Mouse (Mus musculus) MEL (cell line): ENCODE measurements around the gene Vstm5. TPM values are rescaled to one million over a fixed set of nuclear protein-coding genes. Genes with fewer than 3 reads are reported as not detected.

Source experiments
- DNase-seq: peaks from one replicate; pipeline ENCODE4 v3.0.0; 2011; ENCODE audit warnings: low read depth, low spot score
- H3K27ac ChIP-seq: 2 replicates; pipeline ENCODE4 v1.5.1; 2012; ENCODE audit warnings: low read depth, mild to moderate bottlenecking, control low read depth, low read length, moderate library complexity; ENCODE audit not compliant: control insufficient read depth
- H3K27me3 ChIP-seq, 2 experiments: fragments of 150-350 bp in 1 of 2; sonication (generic) in 1 of 2; 2 replicates each; pipeline ENCODE4 v1.6.1; 2012; ENCODE audit warnings: low read length in 2 of 2, mild to moderate bottlenecking in 2 of 2, improper control_type of control experiment in 1 of 2, moderate library complexity in 1 of 2; ENCODE audit not compliant: insufficient read depth in 2 of 2, control insufficient read depth in 1 of 2
- H3K36me3 ChIP-seq, 2 experiments: 2 replicates each; pipeline ENCODE4 v1.6.1; 2012 to 2014; ENCODE audit warnings: low read length in 2 of 2, improper control_type of control experiment in 1 of 2, inconsistent platforms in 1 of 2, mild to moderate bottlenecking in 1 of 2; ENCODE audit not compliant: insufficient read depth in 2 of 2, control insufficient read depth in 1 of 2
- H3K4me1 ChIP-seq, 2 experiments: fragments of 150-350 bp in 1 of 2; sonication (generic) in 1 of 2; 2 replicates each; pipeline ENCODE4 v1.6.1; 2012; ENCODE audit warnings: low read length in 2 of 2, improper control_type of control experiment in 1 of 2, mild to moderate bottlenecking in 1 of 2; ENCODE audit not compliant: insufficient read depth in 2 of 2, control insufficient read depth in 1 of 2
- H3K4me3 ChIP-seq, 2 experiments: fragments of 150-350 bp in 1 of 2; sonication (generic) in 1 of 2; 2 replicates each; pipeline ENCODE4 v1.5.1; 2012; ENCODE audit warnings: low read depth in 2 of 2, low read length in 2 of 2, mild to moderate bottlenecking in 2 of 2, moderate library complexity in 2 of 2, control low read depth in 1 of 2, improper control_type of control experiment in 1 of 2; ENCODE audit not compliant: control insufficient read depth in 1 of 2, insufficient read depth in 1 of 2
- H3K79me2 ChIP-seq: 2 replicates; pipeline ENCODE4 v1.6.1; 2012; ENCODE audit warnings: mild to moderate bottlenecking, low read length, moderate library complexity; ENCODE audit not compliant: control insufficient read depth, poor library complexity, insufficient read depth
- H3K9ac ChIP-seq: 2 replicates; pipeline ENCODE4 v1.6.1; 2012; ENCODE audit warnings: low read depth, mild to moderate bottlenecking, control low read depth, low read length, moderate library complexity; ENCODE audit not compliant: control insufficient read depth, poor library complexity, severe bottlenecking
- H3K9me3 ChIP-seq: fragments of 150-350 bp; sonication (generic); replicated peaks from 2 replicates; pipeline ENCODE4 v1.6.1; 2012; ENCODE audit warnings: mild to moderate bottlenecking, low read length, improper control_type of control experiment, moderate library complexity; ENCODE audit not compliant: insufficient read depth
- CTCF ChIP-seq, 3 experiments: IDR thresholded peaks in 2 of 3; conservative IDR thresholded peaks in 1 of 3; 2 replicates each; pipeline ENCODE4 v1.5.1; 2011 to 2012; ENCODE audit warnings: low read length in 3 of 3, low read depth in 2 of 3, mild to moderate bottlenecking in 2 of 3, improper control_type of control experiment in 1 of 3, inconsistent platforms in 1 of 3, mixed read lengths in 1 of 3, moderate library complexity in 1 of 3; ENCODE audit not compliant: control insufficient read depth in 1 of 3, insufficient read depth in 1 of 3, poor library complexity in 1 of 3, severe bottlenecking in 1 of 3
- E2F4 ChIP-seq: IDR thresholded peaks from 2 replicates; pipeline ENCODE4 v1.6.1; 2011; ENCODE audit warnings: low read depth, low read length, improper control_type of control experiment, borderline replicate concordance
- ETS1 ChIP-seq: IDR thresholded peaks from 2 replicates; pipeline ENCODE4 v1.6.1; 2012; ENCODE audit warnings: low read depth, mild to moderate bottlenecking, inconsistent platforms, low read length, improper control_type of control experiment, moderate library complexity
- GABPA ChIP-seq: IDR thresholded peaks from 2 replicates; pipeline ENCODE4 v1.6.1; 2012; ENCODE audit warnings: low read depth, mild to moderate bottlenecking, inconsistent platforms, low read length, improper control_type of control experiment, moderate library complexity
- JUND ChIP-seq: IDR thresholded peaks from 2 replicates; pipeline ENCODE4 v1.6.1; 2011; ENCODE audit warnings: low read depth, mild to moderate bottlenecking, improper control_type of control experiment, low read length
- MAX ChIP-seq: IDR thresholded peaks from 2 replicates; pipeline ENCODE4 v1.6.1; 2011; ENCODE audit warnings: low read length, improper control_type of control experiment
- MAZ ChIP-seq: IDR thresholded peaks from 2 replicates; pipeline ENCODE4 v1.6.1; 2012; ENCODE audit warnings: low read depth, mild to moderate bottlenecking, inconsistent platforms, low read length, improper control_type of control experiment
- MXI1 ChIP-seq: IDR thresholded peaks from 2 replicates; pipeline ENCODE4 v1.6.1; 2011; ENCODE audit warnings: mild to moderate bottlenecking, low read depth, low read length, improper control_type of control experiment
- MYC ChIP-seq: IDR thresholded peaks from 2 replicates; pipeline ENCODE4 v1.6.1; 2011; ENCODE audit warnings: low read depth, mild to moderate bottlenecking, low read length, improper control_type of control experiment, moderate library complexity
- POLR2AphosphoS5 ChIP-seq: IDR thresholded peaks from 2 replicates; pipeline ENCODE4 v1.6.1; 2012; ENCODE audit warnings: low read depth, borderline replicate concordance, mild to moderate bottlenecking, inconsistent platforms, low read length, moderate library complexity, mixed read lengths
- RAD21 ChIP-seq: IDR thresholded peaks from 2 replicates; pipeline ENCODE4 v1.6.1; 2011; ENCODE audit warnings: mild to moderate bottlenecking, low read depth, low read length, improper control_type of control experiment
- ZC3H11A ChIP-seq: IDR thresholded peaks from 2 replicates; pipeline ENCODE4 v1.6.1; 2012; ENCODE audit warnings: low read depth, mild to moderate bottlenecking, inconsistent platforms, low read length, improper control_type of control experiment
- ZNF384 ChIP-seq: IDR thresholded peaks from 2 replicates; pipeline ENCODE4 v1.6.1; 2012; ENCODE audit warnings: low read depth, mild to moderate bottlenecking, inconsistent platforms, low read length, improper control_type of control experiment
- polyA plus RNA-seq, 2 experiments: library from polyadenylated mRNA; stranded (reverse) in 1 of 2; unstranded in 1 of 2; fragments of >175 nt in 1 of 2; fragments of >200 nt in 1 of 2; gene quantifications; 2 replicates each; pipeline versions ENCODE4 v1.2.1 to v1.2.4; 2012; ENCODE audit warnings: low replicate concordance in 2 of 2, low read depth in 1 of 2; ENCODE audit not compliant: insufficient read length in 2 of 2, insufficient read depth in 1 of 2, missing spikeins in 1 of 2
- total RNA-seq: library from RNA; depleted of rRNA; stranded (reverse); fragments of 300-350 nt; gene quantifications from 2 replicates; pipeline ENCODE4 v1.2.3, GENCODE M21; 2012

The Vstm5 gene
- total and polyA plus RNA-seq, 3 experiments, result 23.5 to 27.0 TPM; not detected in 1

- Histone ChIP-seq H3K4me3 (no peak overlapping the region), H3K27me3 (peaks cover 0 to 1% of the 10 kb centered on the region in 2 experiments; a peak in 1 of 4 replicates), H3K79me2 (no peaks in the 10 kb centered on the region), H3K4me1 (no peaks in the 10 kb centered on the region), H3K9ac (no peak overlapping the region), H3K36me3 (no peaks in the 10 kb centered on the region), H3K27ac (no peak overlapping the region), H3K9me3 (no peaks in the 10 kb centered on the region)
- 0 out of 2 replicates have a peak, but pooled peaks have one; percentile 18 for TF ChIP-seq ZNF384
- TF ChIP-seq RAD21, result peak; percentile 16
- TF ChIP-seq CTCF (IDR thresholded peaks at IDR 0.05 in 2 of 3, conservative IDR thresholded peaks at IDR 0.05 in 1 of 3; ENCODE audit: control insufficient read depth in 1 of 3, insufficient read depth in 1 of 3, low read depth in 2 of 3, low read length in 3 of 3, poor library complexity in 1 of 3, severe bottlenecking in 1 of 3), result peak; percentile 45 to 57 (median 51); a peak in 5 of 6 replicates
- TF ChIP-seq MXI1, result no peak
- DNase-seq, result peak; percentile 63
Observed at GRCm38 (mm10) chr9:15232445-15232844, 6.4 kb upstream of the Vstm5 start.

- DNase-seq, result peak; percentile 58
- no peak overlapping the region for H3K27ac ChIP-seq
- H3K9me3 ChIP-seq, result no peaks in the 10 kb centered on the region
- H3K36me3 ChIP-seq, result no peaks in the 10 kb centered on the region
- no peak overlapping the region for H3K9ac ChIP-seq
- H3K79me2 ChIP-seq, result no peaks in the 10 kb centered on the region
- H3K4me1 ChIP-seq, result peaks cover under 1 to 3% of the 10 kb centered on the region in 2 experiments; a peak in 3 of 4 replicates
- H3K4me3 ChIP-seq, result no peak overlapping the region
- H3K27me3 ChIP-seq, result peaks cover 0 to 1% of the 10 kb centered on the region in 2 experiments; a peak in 1 of 4 replicates
- TF ChIP-seq ZNF384 (peak; percentile 91), ZC3H11A (no peak), POLR2AphosphoS5 (no peak)
Observed at GRCm38 (mm10) chr9:15233604-15234003, 5.2 kb upstream of the Vstm5 start.

- peaks cover 13% of the 10 kb centered on the region for H3K79me2 ChIP-seq
- H3K27me3 ChIP-seq, result peaks cover 0 to 1% of the 10 kb centered on the region in 2 experiments; a peak in 1 of 4 replicates
- no peak for DNase-seq
- H3K9me3 ChIP-seq, result no peaks in the 10 kb centered on the region
- H3K9ac ChIP-seq, result no peak overlapping the region
- peaks cover 15 to 19% of the 10 kb centered on the region in 2 experiments for H3K4me1 ChIP-seq
- H3K36me3 ChIP-seq, result peaks cover 0 to 14% of the 10 kb centered on the region in 2 experiments; a peak in 2 of 4 replicates
- no peak overlapping the region for H3K4me3 ChIP-seq
- H3K27ac ChIP-seq, result no peak overlapping the region
- TF ChIP-seq GABPA (no peak), E2F4 (no peak), MAZ (no peak), JUND (no peak), ETS1 (no peak), MAX (no peak), MYC (no peak), MXI1 (no peak)
- TF ChIP-seq, all 39 proteins: peak for 0
Observed at GRCm38 (mm10) chr9:15235986-15236385, 2.9 kb upstream of the Vstm5 start.
